Mouse (Mus musculus) bone marrow, adult 2 months (tissue): ENCODE measurements at regions not wholly inside any gene's neighbourhood (a gene's known extent, or its start where the extent isn't known, plus 50 kb on each side); places are given as distances from the start of the nearest gene placed in this dataset.

Source experiments
- H3K27ac ChIP-seq: fragments of 200-500 bp; 2 replicates; pipeline ENCODE4 v1.5.1; 2012; ENCODE audit warnings: low read depth, mild to moderate bottlenecking, control low read depth, inconsistent platforms, low read length; ENCODE audit not compliant: control insufficient read depth, poor library complexity, insufficient read depth
- H3K4me1 ChIP-seq: fragments of 200-500 bp; 2 replicates; pipeline ENCODE4 v1.6.1; 2011; ENCODE audit warnings: low read length; ENCODE audit not compliant: control insufficient read depth, insufficient read depth
- H3K4me3 ChIP-seq: fragments of 200-500 bp; replicated peaks from 2 replicates; pipeline ENCODE3; 2011; ENCODE audit warnings: mild to moderate bottlenecking, low read depth, low read length, control low read depth; ENCODE audit not compliant: control insufficient read depth
- CTCF ChIP-seq: fragments of 200-500 bp; IDR thresholded peaks from 2 replicates; pipeline ENCODE4 v1.5.1; 2011; ENCODE audit warnings: low read length, control low read depth; ENCODE audit not compliant: control insufficient read depth, insufficient read depth
- POLR2A ChIP-seq: fragments of 200-500 bp; IDR thresholded peaks from 2 replicates; pipeline ENCODE4 v1.6.1; 2011; ENCODE audit warnings: low read depth, mild to moderate bottlenecking, control low read depth, low read length, borderline replicate concordance; ENCODE audit not compliant: control insufficient read depth
- WGBS: fragments of 180-500 bp; shearing (Covaris S2); methylation state at CpG from one replicate; pipeline ENCODE4 v1.1.7; 2018; 5-methylcytosine and 5-hydroxymethylcytosine counted together

DNA sequence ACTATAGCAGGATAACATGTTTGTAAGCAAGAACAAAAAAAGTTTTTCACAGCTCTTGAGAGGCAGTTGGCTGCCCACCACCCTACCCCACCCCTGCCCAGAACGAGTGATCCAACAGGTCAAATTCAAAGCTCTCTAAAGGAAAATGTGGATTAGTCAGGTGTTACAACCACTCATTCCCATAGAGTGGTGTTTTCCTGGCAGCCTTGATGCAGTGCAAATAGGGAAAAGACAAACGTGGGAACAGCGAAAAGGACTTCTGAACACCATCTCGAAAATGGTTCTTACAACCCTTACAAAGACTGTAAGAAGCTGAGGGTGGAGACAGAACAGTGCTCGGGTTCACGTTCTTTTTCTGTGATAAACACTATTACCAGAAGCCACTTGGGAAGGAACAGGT, 523.8 kb downstream of the Gja1 start:
- no peaks in the 10 kb centered on the region for H3K4me1 ChIP-seq
- WGBS: 82% methylated on average over 6 of the region's 6 CpGs
- TF ChIP-seq CTCF: no peak
- no peak for TF ChIP-seq POLR2A
- H3K4me3 ChIP-seq: no peak overlapping the region
- no peak overlapping the region for H3K27ac ChIP-seq

DNA sequence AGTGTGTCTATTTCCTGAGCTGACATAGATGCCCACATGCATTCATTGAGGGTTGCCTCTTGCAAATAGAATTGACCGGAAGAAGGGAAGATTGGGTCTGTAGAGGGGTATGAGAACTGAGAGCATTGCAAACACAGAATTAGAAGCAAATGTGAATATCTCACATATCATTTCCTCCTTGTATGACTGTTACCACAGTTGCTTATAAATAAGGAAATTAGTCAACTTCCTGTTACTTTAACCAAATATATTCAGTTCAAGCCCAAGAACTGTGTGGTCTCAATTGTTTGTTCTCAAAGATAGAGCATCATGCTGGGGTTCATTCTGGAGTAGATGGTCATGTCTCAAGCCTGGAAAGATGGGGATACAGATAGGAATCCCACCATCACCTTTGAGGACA, 535.6 kb downstream of the Gja1 start:
- TF ChIP-seq POLR2A: no peak
- TF ChIP-seq CTCF: no peak
- Histone ChIP-seq H3K4me1 (no peaks in the 10 kb centered on the region), H3K4me3 (no peak overlapping the region), H3K27ac (no peak overlapping the region)
- WGBS: 29% methylated on average over 1 of the region's 1 CpGs

DNA sequence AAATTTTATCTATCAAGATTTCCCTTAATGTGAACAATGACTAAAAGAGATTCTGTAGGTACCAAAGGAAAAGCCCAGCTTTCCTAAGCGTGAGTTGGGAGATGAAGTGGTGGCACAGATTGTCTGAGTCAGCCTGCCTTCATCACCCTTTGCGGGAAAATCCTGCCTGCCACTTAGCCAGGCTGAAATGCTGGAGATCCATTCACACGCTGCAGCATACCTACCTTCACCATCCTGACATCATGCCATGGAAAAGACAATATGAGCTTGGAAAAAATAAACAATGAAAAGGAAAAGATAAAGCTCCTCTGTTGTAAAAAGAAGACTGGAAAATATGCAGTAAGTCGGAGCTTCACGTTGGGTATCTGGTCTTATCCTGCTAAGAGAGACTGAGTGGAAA, 537.0 kb downstream of the Gja1 start:
- WGBS: 81% methylated on average over 5 of the region's 5 CpGs
- Histone ChIP-seq H3K4me1 (no peaks in the 10 kb centered on the region), H3K4me3 (no peak overlapping the region), H3K27ac (no peak overlapping the region)
- TF ChIP-seq POLR2A (no peak), CTCF (no peak)

DNA sequence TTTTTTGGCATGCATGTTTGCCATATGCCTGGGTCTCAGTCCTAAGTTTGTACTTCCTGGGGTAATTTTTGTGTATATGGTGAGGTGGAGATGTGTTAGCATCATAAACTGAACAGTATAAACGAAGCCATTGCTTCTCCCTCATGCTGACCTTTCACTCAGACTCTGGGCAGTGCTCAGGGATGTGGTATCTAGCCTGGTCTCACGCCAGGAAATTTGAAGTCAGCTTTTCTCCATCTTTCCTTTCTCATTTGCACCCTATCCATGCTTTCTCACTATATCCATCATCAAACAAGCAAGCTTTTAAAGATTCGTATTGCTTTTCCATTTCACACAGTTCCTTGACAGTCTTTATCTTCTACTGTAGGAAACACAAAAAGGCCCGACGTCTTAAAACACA, 541.3 kb downstream of the Gja1 start:
- WGBS: 81% methylated on average over 5 of the region's 5 CpGs

DNA sequence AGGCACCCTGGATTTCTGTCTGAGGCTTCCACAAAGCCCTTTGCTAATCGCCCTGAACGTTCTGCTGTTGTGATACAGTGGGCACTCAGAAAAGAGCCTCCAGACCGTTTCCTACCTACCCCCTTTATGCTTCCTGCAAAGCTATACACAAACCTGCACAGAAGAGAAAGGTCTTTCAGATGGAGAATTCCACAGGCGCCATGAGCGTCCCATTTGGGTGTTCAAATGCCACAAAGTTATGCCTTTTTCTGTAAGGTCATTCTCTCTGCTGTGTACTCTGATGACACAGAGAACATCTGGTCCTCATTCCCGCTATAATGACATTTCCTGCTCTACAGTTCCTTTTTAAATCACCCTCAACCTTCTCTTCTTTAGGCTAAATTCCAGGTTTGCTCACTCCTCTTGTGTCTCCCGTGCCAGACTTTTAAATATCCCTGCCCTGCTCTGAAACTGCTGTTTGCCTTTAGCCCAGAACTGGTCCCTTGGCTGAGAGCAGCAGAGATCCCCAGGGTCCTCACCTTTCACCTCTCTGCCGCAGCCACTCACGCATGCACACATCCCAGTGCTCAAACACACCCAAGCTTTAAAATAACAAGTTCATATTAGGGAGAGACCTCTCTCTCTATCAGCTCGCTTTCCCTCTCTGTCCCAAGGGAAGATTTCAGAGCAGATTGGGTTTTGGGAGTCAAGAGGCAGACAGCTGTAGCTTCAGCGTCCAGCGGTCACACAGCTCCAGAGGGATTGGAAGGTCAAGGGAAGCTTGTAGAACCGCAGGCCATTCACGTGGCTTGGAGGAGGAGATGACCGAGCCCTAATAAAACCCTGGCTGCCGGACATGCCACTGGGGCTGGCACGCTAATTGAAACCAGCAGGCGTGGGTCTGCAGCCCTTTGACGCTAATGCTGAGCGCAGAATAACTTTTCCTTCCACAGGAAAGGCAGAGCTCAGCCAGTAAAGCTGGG, 543.9 kb downstream of the Gja1 start:
- TF ChIP-seq CTCF (no peak), POLR2A (no peak)
- H3K4me1 ChIP-seq: no peaks in the 10 kb centered on the region
- no peak overlapping the region for H3K27ac ChIP-seq
- WGBS: 72% methylated on average over 20 of the region's 20 CpGs
- no peak overlapping the region for H3K4me3 ChIP-seq

More for the DNA sequence above, 541.3 kb downstream of the Gja1 start:
- Histone ChIP-seq H3K27ac (no peak overlapping the region), H3K4me3 (no peak overlapping the region), H3K4me1 (no peaks in the 10 kb centered on the region)
- TF ChIP-seq CTCF: no peak
- no peak for TF ChIP-seq POLR2A

DNA sequence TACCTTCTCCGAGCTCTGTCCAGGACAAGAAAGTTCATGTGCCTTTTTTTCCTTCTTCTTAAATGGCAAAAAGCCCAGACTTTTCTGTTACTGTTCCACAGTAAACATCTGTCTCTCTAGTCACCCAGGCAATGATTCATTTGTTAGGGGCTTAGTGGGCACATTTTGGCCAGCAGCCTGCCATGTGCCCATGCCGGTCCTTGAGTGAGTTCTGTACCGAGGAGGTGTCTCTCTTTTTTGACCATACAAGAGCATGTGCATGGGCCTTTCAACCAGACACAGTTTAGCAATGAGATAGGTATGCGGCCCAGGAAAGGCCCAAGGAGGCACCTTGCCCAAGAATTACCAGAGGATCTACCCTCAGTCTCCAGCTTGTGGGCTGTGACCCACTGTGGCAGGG, 551.0 kb upstream of the Hsf2 start:
- WGBS: 82% methylated on average over 4 of the region's 4 CpGs
- Histone ChIP-seq H3K4me3 (no peak overlapping the region), H3K27ac (no peak overlapping the region), H3K4me1 (no peaks in the 10 kb centered on the region)
- TF ChIP-seq CTCF: no peak
- TF ChIP-seq POLR2A: no peak

DNA sequence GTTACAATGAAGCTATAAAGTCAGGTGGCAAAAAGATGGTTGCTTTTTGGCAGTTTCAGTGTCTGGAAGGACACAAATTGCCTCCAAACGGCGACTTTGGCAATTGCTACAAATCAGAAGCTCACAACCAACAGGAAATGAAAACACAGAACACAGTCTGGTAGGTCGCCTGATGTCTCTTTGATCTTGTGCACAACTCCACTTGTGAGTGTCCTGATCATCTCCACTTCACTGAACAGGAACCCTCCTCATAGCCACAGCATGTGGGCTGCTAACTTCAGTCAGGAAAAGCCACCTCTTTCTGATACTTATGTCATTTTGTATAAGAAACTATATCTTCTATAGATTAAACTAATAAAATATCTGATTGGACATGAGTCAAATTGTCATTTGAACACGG, 544.2 kb upstream of the Hsf2 start:
- Histone ChIP-seq H3K27ac (no peak overlapping the region), H3K4me1 (no peaks in the 10 kb centered on the region), H3K4me3 (no peak overlapping the region)
- TF ChIP-seq POLR2A (no peak), CTCF (no peak)
- WGBS: 61% methylated on average over 4 of the region's 4 CpGs

DNA sequence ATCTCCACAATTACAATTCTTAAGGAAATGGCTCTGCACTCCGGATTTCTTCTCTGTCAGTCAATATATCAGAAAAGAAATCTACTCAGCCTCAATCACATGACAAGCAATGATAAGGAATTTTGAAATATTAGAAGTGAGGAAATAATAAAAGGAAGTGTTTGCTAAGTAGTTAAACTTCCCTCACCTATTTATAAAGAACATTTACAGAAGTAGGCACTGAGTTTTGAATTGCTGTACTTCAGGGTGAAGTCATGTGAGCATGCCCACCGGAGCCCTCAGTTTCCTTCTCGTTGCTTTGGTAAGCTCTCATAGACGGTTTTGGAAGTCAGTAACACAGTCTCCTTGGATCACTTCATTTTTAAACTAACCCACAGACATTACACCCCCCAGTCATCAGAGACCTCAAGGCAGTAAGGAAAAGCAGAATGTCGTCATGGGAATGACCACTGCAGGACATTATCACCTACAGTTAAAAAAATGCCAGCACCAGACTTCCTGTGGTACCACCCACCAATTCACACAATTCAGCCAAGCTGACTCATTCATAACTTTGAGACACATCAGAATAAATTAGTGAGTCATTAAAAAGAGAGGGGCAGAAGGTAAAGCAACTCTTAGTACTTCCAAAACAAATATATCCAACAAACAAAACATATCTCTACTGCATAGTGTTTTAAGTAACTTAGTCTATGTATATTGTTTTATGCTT, 541.6 kb upstream of the Hsf2 start:
- WGBS: 16% methylated on average over 5 of the region's 5 CpGs
- TF ChIP-seq CTCF (no peak), POLR2A (no peak)
- Histone ChIP-seq H3K4me1 (no peaks in the 10 kb centered on the region), H3K27ac (no peak overlapping the region), H3K4me3 (no peak overlapping the region)
